Mouse (Mus musculus): ENCODE measurements at regions not wholly inside any gene's neighbourhood (a gene's known extent, or its start where the extent isn't known, plus 50 kb on each side); places are given as distances from the start of the nearest gene placed in this dataset.

DNA sequence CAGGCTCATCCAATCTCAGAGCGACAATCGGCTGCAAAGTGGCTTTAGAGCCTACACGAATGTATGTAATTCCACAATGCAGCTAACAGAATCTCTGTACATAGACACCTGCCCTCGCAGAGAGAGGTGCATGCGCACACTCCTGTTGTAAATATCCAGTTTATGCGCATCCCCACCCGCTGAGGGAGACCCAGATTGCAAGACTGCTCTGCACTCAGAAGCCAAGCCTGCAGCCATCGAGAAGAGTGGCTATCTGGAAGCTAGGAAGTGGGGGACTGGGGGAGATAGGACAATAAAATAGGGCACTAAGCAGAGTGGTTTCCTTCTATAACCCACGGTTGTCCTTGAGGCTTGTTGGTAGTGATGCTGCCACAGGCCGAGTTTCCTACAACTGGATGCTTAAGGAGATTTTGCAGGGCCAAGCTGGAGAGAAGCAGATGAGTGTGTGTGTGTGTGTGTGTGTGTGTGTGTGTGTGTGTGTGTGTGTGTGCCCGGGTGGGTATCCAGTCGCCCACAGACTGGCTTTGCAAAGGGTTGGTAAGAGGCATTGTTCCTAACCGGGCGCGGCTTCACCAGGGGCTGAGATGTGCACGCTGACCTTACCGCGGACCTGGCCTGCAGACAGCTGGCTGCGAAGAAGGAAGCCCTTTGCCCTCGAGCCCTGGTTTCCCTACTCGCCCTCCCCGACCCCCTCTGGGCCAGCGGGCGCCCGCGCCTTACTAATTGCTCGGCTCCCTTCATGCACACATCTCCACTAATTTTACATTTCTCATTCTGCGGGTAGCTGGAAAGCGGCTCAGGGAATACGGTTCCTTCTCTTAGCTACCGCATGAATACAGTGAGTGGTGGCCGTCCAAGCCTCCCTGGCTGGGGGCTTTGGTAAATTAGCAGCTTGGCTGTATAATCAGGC lies 81.1 kb upstream of the Tbca start:
- no peaks in the 10 kb centered on the region for H3K36me3 ChIP-seq (ENCODE audit: insufficient read depth, low read length)
- ATAC-seq: no peak
- WGBS: 4% methylated on average over 32 of the region's 32 CpGs
- peaks cover 66% of the 10 kb centered on the region for H3K27me3 ChIP-seq (ENCODE audit: insufficient read depth, low read length)
- peaks cover 3% of the 10 kb centered on the region; the same call in 1 of the 2 replicates for H3K4me1 ChIP-seq (ENCODE audit: insufficient read depth, low read length)
- H3K9me3 ChIP-seq (ENCODE audit: low read length): no peaks in the 10 kb centered on the region
- no peak overlapping the region for H3K4me3 ChIP-seq (ENCODE audit: low read length)
- TF ChIP-seq CTCF (IDR thresholded peaks at IDR 0.05; ENCODE audit: low read depth): no peak
- no peak overlapping the region; the same call in 1 of the 2 replicates for H3K27ac ChIP-seq
- H3K4me2 ChIP-seq (ENCODE audit: low read depth, low read length): no peak overlapping the region
- no peak for DNase-seq (ENCODE audit: low spot score)
- H3K9ac ChIP-seq (replicated peaks; ENCODE audit: low read length): no peak overlapping the region

DNA sequence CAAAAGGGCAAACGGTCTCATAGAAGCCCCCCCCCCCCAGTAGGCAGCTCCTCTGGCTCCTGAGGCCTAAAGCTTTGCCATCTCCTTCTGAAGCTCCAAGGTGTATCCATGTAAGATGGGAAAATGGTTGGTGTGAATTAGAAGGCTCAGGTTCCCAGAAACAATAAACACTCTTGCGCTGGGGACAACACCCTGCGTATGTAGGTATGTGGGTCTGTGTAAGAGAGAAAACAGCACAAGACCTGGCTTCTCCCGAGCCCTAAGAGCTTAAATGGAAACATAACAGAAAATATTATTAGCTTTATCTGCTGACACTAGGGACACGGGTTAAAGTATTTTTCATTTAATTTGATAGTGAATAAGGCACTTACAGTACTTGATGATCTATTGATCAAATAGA lies 79.9 kb upstream of the Tbca start:
- Histone ChIP-seq H3K27me3 (ENCODE audit: insufficient read depth, low read length) (peaks cover 71% of the 10 kb centered on the region), H3K4me3 (ENCODE audit: low read length) (no peak overlapping the region), H3K4me2 (ENCODE audit: low read depth, low read length) (no peak overlapping the region), H3K27ac (no peak overlapping the region), H3K36me3 (ENCODE audit: insufficient read depth, low read length) (no peaks in the 10 kb centered on the region), H3K9ac (replicated peaks; ENCODE audit: low read length) (no peak overlapping the region), H3K4me1 (ENCODE audit: insufficient read depth, low read length) (no peaks in the 10 kb centered on the region), H3K9me3 (ENCODE audit: low read length) (no peaks in the 10 kb centered on the region)
- TF ChIP-seq CTCF (IDR thresholded peaks at IDR 0.05; ENCODE audit: low read depth): no peak
- ATAC-seq: no peak
- 34% methylated on average over 5 of the region's 5 CpGs for WGBS
- no peak for DNase-seq (ENCODE audit: low spot score)

DNA sequence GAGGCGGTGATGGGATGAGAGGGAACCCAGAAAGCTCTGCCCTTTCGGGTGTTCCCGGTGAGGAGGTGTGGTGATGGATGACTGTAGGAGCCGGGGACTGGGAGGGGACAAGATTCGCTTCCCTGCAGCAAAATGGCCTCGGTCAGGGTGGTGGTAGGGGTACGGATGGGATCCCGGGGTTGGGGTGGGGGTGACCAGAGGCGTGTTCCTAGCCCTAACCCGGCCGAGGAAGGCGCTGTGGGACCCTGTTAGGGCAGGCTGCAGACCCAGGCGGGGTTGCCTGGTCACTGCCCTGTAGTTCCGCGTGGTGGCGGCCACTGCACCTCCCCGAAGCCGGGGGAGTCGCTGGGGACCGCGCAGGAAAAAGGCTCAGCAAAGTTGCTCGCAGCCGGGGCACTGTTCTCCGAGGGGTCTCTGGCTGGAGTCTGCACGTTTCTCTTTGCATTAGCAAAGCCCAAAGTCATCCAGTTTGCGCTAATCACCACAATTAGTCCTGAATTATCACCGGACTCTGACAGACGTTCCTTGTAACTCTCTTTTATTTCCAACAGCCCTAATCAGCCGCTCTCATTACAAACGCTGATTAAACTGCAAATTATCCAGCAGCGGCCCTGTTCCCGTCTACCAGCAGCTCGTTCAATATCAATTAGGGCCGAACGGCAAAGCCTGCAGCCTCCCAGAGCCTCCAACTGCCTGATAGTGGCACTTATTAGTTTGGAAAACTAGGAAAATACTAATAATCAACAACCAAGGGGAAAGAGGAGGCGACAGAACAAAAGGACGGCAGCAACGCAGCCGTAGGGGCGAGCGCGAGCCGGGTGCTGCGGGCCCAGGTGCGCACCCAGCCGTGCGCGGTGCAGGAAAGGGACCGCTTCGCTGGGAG lies 78.8 kb upstream of the Tbca start:
- no peak overlapping the region for H3K27ac ChIP-seq
- peak overlapping the region; percentile 22 for H3K4me3 ChIP-seq (ENCODE audit: low read length)
- H3K4me1 ChIP-seq (ENCODE audit: insufficient read depth, low read length): no peaks in the 10 kb centered on the region
- H3K4me2 ChIP-seq (ENCODE audit: low read depth, low read length): peak overlapping the region; percentile 44
- 2% methylated on average over 50 of the region's 50 CpGs for WGBS
- H3K36me3 ChIP-seq (ENCODE audit: insufficient read depth, low read length): no peaks in the 10 kb centered on the region
- ATAC-seq (peak; percentile 74), DNase-seq (ENCODE audit: low spot score) (no peak)
- peaks cover 77% of the 10 kb centered on the region for H3K27me3 ChIP-seq (ENCODE audit: insufficient read depth, low read length)
- peak; percentile 54 for TF ChIP-seq CTCF (IDR thresholded peaks at IDR 0.05; ENCODE audit: low read depth)
- H3K9ac ChIP-seq (replicated peaks; ENCODE audit: low read length): no peak overlapping the region
- no peaks in the 10 kb centered on the region for H3K9me3 ChIP-seq (ENCODE audit: low read length)

DNA sequence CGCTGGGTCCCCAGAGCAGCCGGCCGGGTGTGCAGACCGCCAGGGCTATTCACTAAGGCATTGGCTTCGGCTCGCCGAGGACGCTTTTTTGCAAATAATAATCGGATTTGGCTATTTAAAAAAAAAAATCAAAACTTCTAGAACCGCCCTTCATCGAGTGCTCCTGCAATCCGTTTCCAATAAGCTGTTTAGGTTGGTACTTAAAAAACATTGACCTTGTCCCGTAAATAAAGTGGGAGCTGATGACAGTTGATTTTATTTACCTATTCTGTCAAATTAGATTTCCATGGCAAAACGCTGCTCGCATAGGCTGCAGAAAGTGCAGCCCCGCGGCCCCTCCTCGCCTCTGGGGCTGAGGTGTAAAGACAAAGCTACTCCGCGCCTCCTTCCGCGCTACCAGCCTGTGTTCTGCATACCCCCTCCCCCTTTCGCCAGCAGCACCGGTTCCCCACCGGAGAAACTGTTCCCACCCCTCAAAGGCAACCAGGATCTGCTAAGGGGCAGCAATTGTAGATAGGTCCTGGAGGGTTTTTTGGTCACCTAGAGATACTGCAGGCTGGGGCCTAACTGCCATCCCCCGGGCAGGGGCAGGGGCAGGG lies 78.0 kb upstream of the Tbca start:
- Histone ChIP-seq H3K4me3 (ENCODE audit: low read length) (peak overlapping the region; percentile 22), H3K27me3 (ENCODE audit: insufficient read depth, low read length) (peaks cover 74% of the 10 kb centered on the region), H3K4me1 (ENCODE audit: insufficient read depth, low read length) (no peaks in the 10 kb centered on the region), H3K36me3 (ENCODE audit: insufficient read depth, low read length) (no peaks in the 10 kb centered on the region), H3K27ac (no peak overlapping the region), H3K4me2 (ENCODE audit: low read depth, low read length) (peak overlapping the region; percentile 44), H3K9ac (replicated peaks; ENCODE audit: low read length) (no peak overlapping the region), H3K9me3 (ENCODE audit: low read length) (no peaks in the 10 kb centered on the region)
- TF ChIP-seq CTCF (IDR thresholded peaks at IDR 0.05; ENCODE audit: low read depth): no peak
- WGBS: 2% methylated on average over 26 of the region's 26 CpGs
- DNase-seq (ENCODE audit: low spot score) (no peak), ATAC-seq (no peak)

DNA sequence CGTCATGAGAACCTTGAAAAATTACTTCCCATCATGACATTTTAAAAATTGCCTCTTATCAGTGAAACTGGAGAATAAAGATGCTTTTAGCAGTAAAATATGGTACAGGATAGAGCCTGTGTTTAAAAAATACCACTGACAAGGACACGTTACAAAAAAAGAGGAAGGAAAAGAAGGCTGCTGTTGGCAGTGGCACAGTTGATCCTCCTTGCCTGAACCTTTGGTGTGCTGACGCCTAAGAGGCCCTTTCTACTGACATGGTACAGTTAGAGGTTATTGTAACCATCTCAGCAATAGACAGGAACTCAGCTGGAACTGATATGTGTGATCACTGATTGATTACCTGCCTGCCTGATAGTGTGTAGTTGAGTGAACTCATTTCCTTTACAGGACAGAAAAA lies 75.3 kb upstream of the Tbca start:
- DNase-seq (ENCODE audit: low spot score) (no peak), ATAC-seq (no peak)
- H3K27ac ChIP-seq: no peak overlapping the region
- no peak overlapping the region for H3K4me3 ChIP-seq (ENCODE audit: low read length)
- no peak for TF ChIP-seq CTCF (IDR thresholded peaks at IDR 0.05; ENCODE audit: low read depth)
- 49% methylated on average over 3 of the region's 3 CpGs for WGBS
- H3K9ac ChIP-seq (replicated peaks; ENCODE audit: low read length): no peak overlapping the region
- no peak overlapping the region for H3K4me2 ChIP-seq (ENCODE audit: low read depth, low read length)
- H3K9me3 ChIP-seq (ENCODE audit: low read length): no peaks in the 10 kb centered on the region
- no peaks in the 10 kb centered on the region for H3K36me3 ChIP-seq (ENCODE audit: insufficient read depth, low read length)
- H3K4me1 ChIP-seq (ENCODE audit: insufficient read depth, low read length): no peaks in the 10 kb centered on the region
- H3K27me3 ChIP-seq (ENCODE audit: insufficient read depth, low read length): peaks cover 57% of the 10 kb centered on the region

DNA sequence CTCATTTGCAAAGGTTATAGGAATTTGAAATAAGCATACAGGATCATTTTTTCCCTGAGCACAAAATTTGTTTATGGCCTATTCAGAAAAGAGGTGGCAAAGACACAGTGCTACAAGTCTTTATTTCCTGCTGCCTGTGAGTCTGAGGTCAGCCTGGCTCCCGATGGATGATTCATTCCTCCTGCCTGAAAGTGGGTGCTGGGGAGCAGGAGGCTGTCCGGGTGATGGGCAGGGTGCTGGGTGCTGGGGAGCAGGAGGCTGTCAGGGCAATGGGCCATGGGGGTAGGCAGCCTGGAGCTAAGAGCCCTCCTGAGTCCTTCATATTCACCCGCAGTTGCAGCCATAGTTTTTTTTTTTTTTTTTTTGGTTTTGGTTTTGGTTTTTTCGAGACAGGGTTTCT lies 67.1 kb upstream of the Tbca start:
- no peak overlapping the region for H3K27ac ChIP-seq
- H3K9me3 ChIP-seq (ENCODE audit: low read length): no peaks in the 10 kb centered on the region
- no peaks in the 10 kb centered on the region for H3K36me3 ChIP-seq (ENCODE audit: insufficient read depth, low read length)
- no peak for TF ChIP-seq CTCF (IDR thresholded peaks at IDR 0.05; ENCODE audit: low read depth)
- H3K4me1 ChIP-seq (ENCODE audit: insufficient read depth, low read length): no peaks in the 10 kb centered on the region
- H3K4me3 ChIP-seq (ENCODE audit: low read length): no peak overlapping the region
- WGBS: 84% methylated on average over 4 of the region's 4 CpGs
- H3K27me3 ChIP-seq (ENCODE audit: insufficient read depth, low read length): no peaks in the 10 kb centered on the region
- H3K4me2 ChIP-seq (ENCODE audit: low read depth, low read length): no peak overlapping the region
- ATAC-seq: no peak
- H3K9ac ChIP-seq (replicated peaks; ENCODE audit: low read length): no peak overlapping the region
- no peak for DNase-seq (ENCODE audit: low spot score)

Measured in hindbrain, postnatal 0 days (tissue).